Mouse (Mus musculus) kidney, embryonic 16.5 days (tissue): Measurements from ENCODE around the gene Nolc1. TPM values are rescaled to one million over a fixed set of nuclear protein-coding genes. Genes with fewer than 3 reads are reported as not detected.

Source experiments
- ATAC-seq: fragments of 200-750 bp; cut with Nextera tagmentation; 2 replicates; pipeline ENCODE4 v1.8.0; 2017; ENCODE audit warnings: moderate TSS enrichment; ENCODE audit not compliant: low FRiP score, low TSS enrichment
- H3K27ac ChIP-seq: fragments of 300-500 bp; sonication (generic); 2 replicates; pipeline ENCODE4 v1.5.1; 2014; ENCODE audit warnings: low read length
- H3K27me3 ChIP-seq: fragments of 300-500 bp; sonication (generic); 2 replicates; pipeline ENCODE4 v1.6.1; 2014; ENCODE audit warnings: low read length, control low read depth, mixed read lengths; ENCODE audit not compliant: insufficient read depth
- H3K36me3 ChIP-seq: fragments of 300-500 bp; sonication (generic); 2 replicates; pipeline ENCODE4 v1.6.1; 2014; ENCODE audit warnings: low read length, control low read depth, mixed read lengths; ENCODE audit not compliant: insufficient read depth
- H3K4me1 ChIP-seq: fragments of 300-500 bp; sonication (generic); 2 replicates; pipeline ENCODE4 v1.6.1; 2014; ENCODE audit warnings: low read length, control low read depth, mixed read lengths; ENCODE audit not compliant: insufficient read depth
- H3K4me2 ChIP-seq: fragments of 300-500 bp; sonication (generic); replicated peaks from 2 replicates; pipeline ENCODE4 v1.6.1; 2014; ENCODE audit warnings: low read depth, low read length
- H3K4me3 ChIP-seq: fragments of 300-500 bp; sonication (generic); 2 replicates; pipeline ENCODE4 v1.5.1; 2014; ENCODE audit warnings: mild to moderate bottlenecking, low read length
- H3K9ac ChIP-seq: fragments of 300-500 bp; sonication (generic); replicated peaks from 2 replicates; pipeline ENCODE4 v1.6.1; 2014; ENCODE audit warnings: low read length
- H3K9me3 ChIP-seq: fragments of 300-500 bp; sonication (generic); 2 replicates; pipeline ENCODE4 v1.6.1; 2016; ENCODE audit warnings: low read length, control low read depth
- WGBS: fragments of 180-500 bp; shearing (Covaris S2); extraction: QIAGEN DNeasy Blood & Tissue Kit; methylation state at CpG from one replicate; pipeline ENCODE4 v1.1.7; 2014; 5-methylcytosine and 5-hydroxymethylcytosine counted together
- polyA plus RNA-seq: library from polyadenylated mRNA; unstranded; fragments of >200 nt; fragmentation: Nextera tagmentation; extraction: Ambion mirVana; gene quantifications from 2 replicates; pipeline ENCODE4 v1.2.1, GENCODE M21; 2015

Gene Nolc1
- polyA plus RNA-seq, 1 experiment from 2014 or later = 85.7 TPM

DNA sequence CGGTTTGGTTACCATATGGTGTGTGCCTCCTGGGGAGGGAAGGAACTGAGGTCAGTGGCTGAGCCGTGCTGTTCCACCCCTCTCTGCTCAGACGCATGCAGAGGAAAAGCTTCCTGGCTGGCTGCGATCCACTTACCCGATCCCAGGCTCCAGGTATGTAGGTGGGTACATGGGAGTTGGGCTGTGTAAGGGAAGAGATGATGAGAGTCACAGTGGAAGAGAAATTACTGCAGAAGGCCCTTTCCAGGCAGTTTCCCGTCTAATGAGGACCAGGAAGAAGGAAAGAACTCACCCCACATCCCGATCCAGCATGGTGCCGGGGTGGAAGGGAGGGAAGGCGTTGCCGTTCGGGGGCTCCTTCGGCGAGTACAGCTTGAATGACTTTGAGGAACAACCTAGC, 39.7 kb upstream of the Nolc1 start:
- Histone ChIP-seq H3K9ac (no peak overlapping the region), H3K4me2 (no peak overlapping the region), H3K4me1 (peaks cover 38% of the 10 kb centered on the region), H3K27ac (no peak overlapping the region), H3K27me3 (no peaks in the 10 kb centered on the region), H3K9me3 (no peaks in the 10 kb centered on the region), H3K36me3 (peaks cover 56% of the 10 kb centered on the region), H3K4me3 (no peak overlapping the region)
- ATAC-seq = no peak
- 89% methylated on average over 13 of the region's 13 CpGs for WGBS

DNA sequence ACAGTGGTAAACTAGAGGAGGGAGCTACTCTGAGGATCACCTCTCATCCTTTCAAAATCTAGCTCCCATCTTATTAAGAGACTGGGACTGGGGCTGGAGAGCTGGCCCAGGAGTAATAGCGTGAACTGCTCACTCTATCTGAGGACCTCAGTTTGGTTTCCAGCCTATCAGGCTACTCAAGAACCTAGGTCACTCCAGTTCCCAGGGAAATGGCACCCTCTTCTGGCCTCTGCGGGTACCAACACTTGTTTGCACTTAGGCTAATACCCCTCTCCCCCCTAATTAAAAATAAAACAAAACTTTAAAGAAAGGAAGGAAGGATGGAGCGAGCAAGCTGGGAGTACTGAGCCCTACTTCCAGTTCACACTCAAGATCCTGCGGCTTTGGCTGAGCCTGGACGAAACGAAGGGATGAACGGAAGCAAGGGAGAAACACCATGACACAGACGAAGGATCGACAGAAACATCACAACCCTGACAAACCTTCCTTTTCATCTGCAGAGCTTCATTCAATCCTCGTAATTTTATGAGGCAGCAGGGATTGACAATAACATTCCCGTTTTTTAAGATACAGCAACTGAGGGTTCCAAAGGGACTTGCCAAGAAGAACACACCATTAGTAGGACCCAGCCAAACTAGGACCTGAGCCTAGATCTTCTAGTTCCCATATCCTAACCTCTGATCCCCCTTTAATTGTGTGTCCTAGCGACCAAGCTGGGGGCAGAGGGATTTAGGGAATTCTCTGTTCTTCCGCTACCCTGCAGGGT, 39.0 kb upstream of the Nolc1 start:
- 0 out of 2 replicates have a peak overlapping the region, but pooled peaks have one; percentile 81 for H3K9ac ChIP-seq
- H3K27me3 ChIP-seq = no peaks in the 10 kb centered on the region
- H3K4me3 ChIP-seq = peak overlapping the region; percentile 68
- WGBS = 84% methylated on average over 13 of the region's 13 CpGs
- no peak for ATAC-seq
- peak overlapping the region; percentile 94 for H3K4me2 ChIP-seq
- H3K27ac ChIP-seq = no peak overlapping the region
- H3K9me3 ChIP-seq = no peaks in the 10 kb centered on the region
- H3K4me1 ChIP-seq = peaks cover 45% of the 10 kb centered on the region
- H3K36me3 ChIP-seq = peaks cover 51% of the 10 kb centered on the region

DNA sequence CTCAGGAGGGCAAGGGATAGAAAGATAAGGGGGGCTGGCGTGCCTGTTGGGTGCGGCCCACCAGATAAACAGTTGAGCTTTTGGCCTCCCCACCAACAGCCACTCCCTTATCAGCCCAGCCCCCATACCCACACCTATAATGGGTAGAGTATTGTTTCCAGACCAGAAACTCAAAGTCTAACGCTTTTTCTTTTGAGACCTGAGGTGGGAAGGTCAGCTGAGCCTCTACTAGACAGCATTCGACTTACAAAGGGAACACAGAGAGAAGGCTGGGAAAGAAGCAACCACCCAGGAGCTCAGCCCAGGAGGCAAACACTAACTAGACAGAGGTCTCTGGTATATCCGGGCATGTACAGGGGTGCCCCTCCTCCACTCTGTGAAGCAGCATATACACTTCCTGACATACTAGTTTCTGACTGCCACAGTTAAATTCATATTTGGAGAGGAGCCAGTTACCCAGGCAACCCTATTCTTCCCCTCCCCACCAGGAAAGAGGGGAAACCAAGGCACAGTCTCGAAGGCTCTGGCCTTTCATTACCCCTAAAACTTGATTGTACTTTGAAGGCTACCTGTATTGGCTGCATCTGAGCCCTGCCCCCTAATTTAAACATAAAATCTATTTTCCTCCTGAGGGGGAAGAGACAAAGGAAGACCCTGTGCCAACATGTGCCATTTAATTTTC, 38.3 kb upstream of the Nolc1 start:
- peak overlapping the region; percentile 68 for H3K4me3 ChIP-seq
- H3K9me3 ChIP-seq = no peaks in the 10 kb centered on the region
- H3K4me2 ChIP-seq = peak overlapping the region; percentile 94
- peak overlapping the region; percentile 81 for H3K9ac ChIP-seq
- no peak for ATAC-seq
- H3K27me3 ChIP-seq = no peaks in the 10 kb centered on the region
- peaks cover 52% of the 10 kb centered on the region for H3K4me1 ChIP-seq
- WGBS = 28% methylated on average over 6 of the region's 6 CpGs
- peak overlapping the region; percentile 25 for H3K27ac ChIP-seq
- peaks cover 44% of the 10 kb centered on the region for H3K36me3 ChIP-seq

DNA sequence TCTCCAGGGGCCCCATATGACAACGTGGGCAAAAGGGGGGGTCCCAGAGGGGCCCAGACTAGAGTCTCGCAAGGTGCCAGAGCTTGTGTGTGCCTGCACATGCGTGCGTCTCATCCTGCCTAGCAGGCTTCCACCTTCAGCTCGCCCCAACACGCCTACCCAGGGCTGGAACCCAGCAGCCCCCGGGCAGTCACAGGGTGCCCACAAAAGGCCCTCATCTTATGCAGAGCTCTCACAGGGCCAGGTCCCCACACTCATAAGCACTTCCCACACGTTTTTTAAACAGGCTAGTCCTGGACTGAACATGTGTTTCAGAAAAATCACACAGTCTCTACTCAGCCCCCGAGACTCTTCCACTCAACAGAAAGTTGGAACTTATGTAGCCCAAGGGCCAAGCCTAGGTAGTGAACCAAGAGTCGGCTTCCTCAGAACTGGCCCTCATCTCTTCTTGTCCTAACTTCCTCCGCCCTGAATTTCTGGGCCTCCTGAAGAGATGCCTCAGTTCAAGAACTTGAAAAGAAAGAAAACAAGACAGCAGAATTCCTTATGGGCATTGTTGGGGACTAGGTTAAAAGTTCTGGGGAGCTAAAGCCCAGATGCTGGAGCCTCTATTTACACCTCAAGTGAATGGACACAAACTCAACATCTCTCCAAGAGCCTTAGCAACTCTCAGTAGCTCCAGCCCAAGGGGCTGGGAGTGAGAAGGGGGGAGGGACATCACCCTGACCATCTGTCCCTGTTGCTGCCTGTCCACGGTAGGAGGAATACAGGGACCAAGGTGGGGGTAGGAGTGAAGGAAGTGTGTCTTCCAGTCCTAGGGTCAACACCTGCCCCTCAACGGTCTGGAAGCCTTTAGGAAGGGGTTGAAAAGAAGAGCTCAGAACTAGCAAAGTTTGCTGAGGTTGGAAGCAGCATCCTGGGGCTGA, 37.5 kb upstream of the Nolc1 start:
- peaks cover 60% of the 10 kb centered on the region for H3K4me1 ChIP-seq
- peak overlapping the region; percentile 94 for H3K4me2 ChIP-seq
- WGBS = 9% methylated on average over 13 of the region's 13 CpGs
- peak overlapping the region; percentile 81 for H3K9ac ChIP-seq
- H3K36me3 ChIP-seq = peaks cover 36% of the 10 kb centered on the region
- peak overlapping the region; percentile 68 for H3K4me3 ChIP-seq
- no peaks in the 10 kb centered on the region for H3K27me3 ChIP-seq
- H3K27ac ChIP-seq = peak overlapping the region; percentile 96
- ATAC-seq = no peak
- H3K9me3 ChIP-seq = no peaks in the 10 kb centered on the region

- 1% methylated on average over 15 of the region's 17 CpGs for WGBS
Observed at GRCm38 (mm10) chr19:46038851-46039260, 36.8 kb upstream of the Nolc1 start.

GRCm38 (mm10) chr19:46039478-46039877, 36.2 kb upstream of the Nolc1 start:
- WGBS = 0% methylated on average over 12 of the region's 30 CpGs
- Histone ChIP-seq H3K27ac (peak overlapping the region; percentile 96), H3K36me3 (peaks cover 23% of the 10 kb centered on the region), H3K4me1 (peaks cover 71% of the 10 kb centered on the region), H3K4me2 (peak overlapping the region; percentile 94), H3K9me3 (no peaks in the 10 kb centered on the region), H3K9ac (peak overlapping the region; percentile 81), H3K4me3 (peak overlapping the region; percentile 68), H3K27me3 (no peaks in the 10 kb centered on the region)
- ATAC-seq = peak; percentile 83

More at GRCm38 (mm10) chr19:46038851-46039260, 36.8 kb upstream of the Nolc1 start:
- peak overlapping the region; percentile 68 for H3K4me3 ChIP-seq
- no peaks in the 10 kb centered on the region for H3K27me3 ChIP-seq
- ATAC-seq = peak; percentile 47
- peak overlapping the region; percentile 96 for H3K27ac ChIP-seq
- H3K4me2 ChIP-seq = peak overlapping the region; percentile 94
- H3K36me3 ChIP-seq = peaks cover 29% of the 10 kb centered on the region
- H3K9me3 ChIP-seq = no peaks in the 10 kb centered on the region
- peaks cover 67% of the 10 kb centered on the region for H3K4me1 ChIP-seq
- H3K9ac ChIP-seq = peak overlapping the region; percentile 81

DNA sequence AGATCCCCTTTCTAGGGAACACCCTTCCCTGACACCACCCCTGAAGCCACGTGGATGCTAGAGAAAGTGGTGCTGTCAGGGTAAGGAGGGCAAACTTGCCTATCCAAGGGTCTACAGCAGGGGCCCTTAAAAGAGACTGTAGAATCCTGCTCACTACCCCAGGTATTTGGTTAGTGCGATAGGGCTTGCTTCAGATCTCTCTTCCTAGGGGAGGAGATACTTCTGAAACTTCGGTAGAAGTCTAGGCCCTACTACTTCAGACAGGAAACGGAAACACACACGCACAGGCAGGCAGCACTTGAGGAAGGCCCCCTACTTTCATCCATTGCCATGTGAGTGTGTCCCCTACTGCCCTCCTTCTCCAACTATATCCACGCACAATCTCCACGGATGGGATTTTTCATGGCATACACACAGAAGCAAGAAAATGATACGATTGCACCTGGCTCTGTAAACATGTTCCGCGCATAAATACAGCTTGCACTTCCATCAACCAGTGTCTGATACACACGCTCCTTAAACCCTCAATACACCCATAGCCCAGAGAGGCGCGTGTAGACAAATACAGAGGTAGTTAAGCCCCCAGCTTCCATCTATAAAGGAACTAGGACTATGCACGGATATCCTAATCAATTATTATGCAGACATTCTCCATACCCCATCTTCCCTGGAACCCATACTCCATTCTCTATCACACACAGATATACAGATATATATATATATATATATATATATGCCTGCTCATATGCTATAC, 35.3 kb upstream of the Nolc1 start:
- Histone ChIP-seq H3K9ac (peak overlapping the region; percentile 81), H3K27ac (peak overlapping the region; percentile 96), H3K4me1 (peaks cover 71% of the 10 kb centered on the region), H3K4me2 (peak overlapping the region; percentile 94), H3K27me3 (no peaks in the 10 kb centered on the region), H3K9me3 (no peaks in the 10 kb centered on the region), H3K4me3 (peak overlapping the region; percentile 68), H3K36me3 (peaks cover 14% of the 10 kb centered on the region)
- no peak for ATAC-seq
- WGBS = 43% methylated on average over 14 of the region's 14 CpGs

- no peak for ATAC-seq
- 8% methylated on average over 7 of the region's 7 CpGs for WGBS
Observed at GRCm38 (mm10) chr19:46041299-46041932, 34.2 kb upstream of the Nolc1 start.

More at GRCm38 (mm10) chr19:46041299-46041932, 34.2 kb upstream of the Nolc1 start:
- Histone ChIP-seq H3K9me3 (no peaks in the 10 kb centered on the region), H3K27ac (peak overlapping the region; percentile 98), H3K4me2 (peak overlapping the region; percentile 93), H3K9ac (peak overlapping the region; percentile 98), H3K27me3 (no peaks in the 10 kb centered on the region), H3K4me3 (peak overlapping the region; percentile 99), H3K36me3 (peaks cover 4% of the 10 kb centered on the region), H3K4me1 (peaks cover 79% of the 10 kb centered on the region)
